Mouse (Mus musculus) neural tube, embryonic 10.5 days (tissue): ENCODE results near the gene Ankrd10.
"Not testable (repeated sequence)": the region's sequence is repeated elsewhere in the genome, so short reads cannot be mapped to it uniquely, and the experiment has no call there.

Experiments
- DNase-seq: peaks from one replicate; pipeline ENCODE4 v3.0.0-alpha.2; 2017; ENCODE audit warnings: low spot score; ENCODE audit errors: extremely low spot score

The Ankrd10 gene

DNA sequence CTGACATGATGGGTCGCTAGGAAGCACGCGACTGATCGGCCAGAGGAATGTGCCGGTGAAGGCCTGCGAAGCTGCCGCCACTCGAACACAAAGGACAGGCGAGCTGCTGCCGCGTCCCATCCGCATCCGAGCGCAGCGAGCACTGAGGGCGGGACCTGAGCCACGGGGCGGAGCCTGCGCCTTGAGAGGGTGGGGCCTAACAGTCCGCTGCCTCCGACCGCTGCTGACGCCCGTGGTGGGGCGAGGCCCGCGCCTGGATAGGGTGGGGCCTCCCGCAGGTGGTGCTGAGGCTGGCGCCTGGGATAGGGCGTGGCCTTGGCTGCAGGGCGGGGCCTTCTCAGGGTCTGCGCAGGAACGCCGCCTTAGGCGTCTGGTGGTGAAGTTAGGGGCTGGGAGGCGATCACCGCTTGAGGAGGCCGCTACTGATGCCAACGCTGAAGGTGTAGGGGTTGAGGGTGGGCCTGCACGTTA is at the start of gene Ankrd10:
Gene Ankrd10, minus strand, starts transcription at position 147 of the 471 bp plus-strand sequence.
- peak; percentile 96 for DNase-seq

GRCm38 (mm10) chr8:11684558-11684957 is 49.0 kb upstream of the Ankrd10 start:
- DNase-seq, result no peak

- no peak for DNase-seq
Measured at GRCm38 (mm10) chr8:11668308-11668707, 32.8 kb upstream of the Ankrd10 start.

DNA sequence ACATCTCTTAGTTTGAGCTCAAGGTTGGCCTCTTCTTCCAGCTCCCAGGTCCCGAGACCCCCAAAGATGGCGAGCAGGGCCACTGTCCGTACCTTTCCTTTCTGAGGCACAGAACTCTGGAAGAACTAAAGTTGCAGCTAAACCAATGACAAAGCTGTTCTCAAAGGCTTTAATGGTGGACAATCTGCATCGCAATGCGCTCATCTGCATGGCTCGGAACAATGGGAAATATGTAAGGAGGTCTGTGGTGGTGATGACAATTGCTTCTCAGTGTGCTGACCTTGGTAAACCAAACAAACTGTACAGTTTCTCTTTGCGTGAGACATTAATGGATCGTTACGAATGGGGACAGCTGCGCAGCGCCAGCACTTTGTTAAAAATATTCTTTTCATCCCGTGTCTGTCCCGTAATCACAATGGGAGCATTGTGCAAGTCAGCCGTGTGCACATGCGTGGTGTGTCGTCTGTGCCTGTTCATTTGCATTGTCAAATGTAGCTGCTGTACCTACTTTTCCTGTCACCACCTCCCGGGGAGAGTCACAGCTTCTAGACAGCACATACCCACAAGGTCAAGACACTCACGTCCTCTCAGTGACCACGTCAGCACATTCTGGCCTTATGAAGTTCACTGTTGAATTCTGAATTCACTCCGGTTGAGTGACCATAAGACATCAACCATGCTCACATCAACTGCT is 30.6 kb upstream of the Ankrd10 start:
- DNase-seq, result not testable (repeated sequence)

GRCm38 (mm10) chr8:11661969-11662368 is 26.4 kb upstream of the Ankrd10 start:
- DNase-seq, result no peak

DNA sequence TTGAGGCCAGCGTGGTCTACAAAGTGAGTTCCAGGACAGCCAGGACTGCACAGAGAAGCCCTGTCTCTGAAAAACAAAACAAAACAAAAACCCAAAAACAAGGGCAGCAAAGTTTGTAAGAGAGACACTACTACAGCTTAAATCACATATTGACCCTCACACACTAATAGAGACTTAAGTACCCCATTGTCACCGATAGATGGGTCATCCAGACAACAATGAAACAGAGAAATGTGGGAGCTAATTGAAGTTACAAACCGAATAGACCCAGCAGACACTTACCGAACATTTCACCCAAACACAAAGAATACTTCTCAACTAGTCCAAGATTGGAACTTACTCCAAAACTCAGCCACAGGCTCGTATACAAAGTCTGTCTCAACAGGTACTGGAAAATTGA is 14.5 kb upstream of the Ankrd10 start:
- no peak for DNase-seq

DNA sequence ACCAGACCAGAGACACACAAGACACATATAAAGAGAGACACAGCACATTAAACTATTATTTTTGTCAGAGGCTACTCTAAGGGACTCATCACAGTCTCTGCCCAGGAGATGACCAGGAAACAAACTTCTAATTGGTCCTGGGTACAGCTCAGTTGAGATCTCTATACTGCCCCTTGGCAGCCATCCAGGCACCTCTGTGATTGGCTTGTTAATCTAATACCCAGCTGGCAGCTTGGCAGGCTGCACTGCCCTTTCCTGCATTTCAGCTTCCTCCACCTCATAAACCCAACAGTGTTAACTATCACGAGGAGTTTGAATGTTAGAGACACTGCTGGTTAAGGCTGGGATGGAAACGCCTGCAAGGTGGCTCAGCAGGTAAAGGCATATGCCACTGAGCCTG is 7.6 kb upstream of the Ankrd10 start:
- no peak for DNase-seq

GRCm38 (mm10) chr8:11640606-11641005 is 5.0 kb upstream of the Ankrd10 start:
- DNase-seq, result no peak

DNA sequence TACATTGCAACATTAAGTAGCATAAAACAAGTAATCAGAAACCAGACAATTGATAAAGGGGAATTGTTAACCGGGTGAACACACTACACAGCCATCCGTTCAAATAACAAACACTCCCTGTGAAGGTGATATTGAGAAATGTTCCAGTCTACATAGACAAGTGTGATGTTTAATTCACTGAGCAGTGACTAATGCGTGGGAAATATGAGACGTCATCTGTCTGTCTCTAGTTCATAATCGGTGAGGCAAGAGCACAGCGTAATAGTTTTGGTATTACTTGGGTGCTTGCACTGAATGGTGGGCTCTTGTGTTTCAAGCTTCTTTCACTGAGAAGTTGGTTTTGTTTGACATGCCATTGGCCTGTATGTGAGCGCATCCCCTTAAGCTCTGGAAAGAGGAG is 2.0 kb upstream of the Ankrd10 start:
- DNase-seq, result no peak

GRCm38 (mm10) chr8:11636324-11637057 is 934 bp upstream of the Ankrd10 start:
- DNase-seq, result peak; percentile 81

GRCm38 (mm10) chr8:11635012-11635577 is 462 bp downstream of the Ankrd10 start:
- peak; percentile 90 for DNase-seq

- no peak for DNase-seq
Measured at GRCm38 (mm10) chr8:11634331-11635011, 1.1 kb downstream of the Ankrd10 start.

GRCm38 (mm10) chr8:11633414-11633813 is 2.1 kb downstream of the Ankrd10 start:
- DNase-seq, result no peak

GRCm38 (mm10) chr8:11632406-11632805 is 3.2 kb downstream of the Ankrd10 start:
- DNase-seq, result no peak

DNA sequence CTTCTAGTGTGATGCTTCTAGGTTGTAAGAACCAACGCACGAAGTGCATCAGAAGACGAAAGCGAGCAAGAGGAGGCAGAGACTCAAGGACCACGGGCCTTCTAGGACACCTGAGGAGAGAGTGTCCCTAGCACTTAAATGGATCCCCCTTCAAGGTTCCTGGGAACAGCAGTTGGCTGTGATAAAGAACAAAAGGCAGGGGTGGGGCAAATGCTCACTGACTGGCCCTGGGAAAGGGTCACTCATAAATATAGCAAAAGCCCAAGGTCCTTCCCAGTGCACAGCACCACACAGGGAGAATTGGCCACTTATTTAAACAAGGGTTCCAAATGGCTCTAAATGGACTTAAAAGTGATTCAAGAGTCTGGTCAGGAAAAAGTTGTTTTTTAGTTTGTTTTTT is 6.4 kb downstream of the Ankrd10 start:
- no peak for DNase-seq

- DNase-seq, result no peak
Measured at GRCm38 (mm10) chr8:11628506-11629132, 6.9 kb downstream of the Ankrd10 start.

DNA sequence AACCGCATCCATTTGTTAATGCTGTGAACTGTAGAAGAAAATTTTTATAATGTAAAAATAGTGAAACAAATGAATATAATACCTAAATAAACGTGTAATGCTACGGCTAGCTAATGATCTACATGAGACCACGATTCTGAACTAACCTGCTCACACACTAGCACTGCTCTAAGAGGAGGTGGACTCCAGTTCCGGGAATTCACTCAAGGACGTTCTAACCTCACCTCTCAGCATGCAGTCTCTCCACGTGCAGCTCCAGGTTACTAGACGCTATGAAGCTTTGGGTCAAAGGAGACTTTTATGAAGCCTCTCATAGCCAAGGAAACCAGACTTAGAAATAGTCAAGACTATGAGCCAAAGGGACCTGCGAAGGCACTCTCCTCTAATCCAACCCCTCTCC is 7.8 kb downstream of the Ankrd10 start:
- DNase-seq, result no peak

DNA sequence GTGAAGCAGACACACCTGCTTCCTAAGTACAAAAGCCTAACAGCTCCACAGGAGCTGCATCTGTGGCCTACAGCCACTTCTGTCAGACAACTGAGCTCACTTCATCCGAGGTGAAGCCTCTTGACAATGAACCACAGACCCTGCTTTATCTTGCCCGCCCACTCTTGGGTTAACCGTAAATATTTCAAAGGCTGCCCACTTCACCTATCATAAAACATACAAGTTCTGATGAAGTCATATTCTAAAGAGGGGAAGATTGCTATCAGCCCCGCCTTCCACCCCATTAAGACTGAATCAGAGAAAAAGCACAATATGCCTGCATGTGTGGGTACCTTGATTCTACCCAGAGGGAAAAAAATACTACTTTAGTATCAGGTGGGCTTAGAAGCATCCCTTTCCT is 10.5 kb downstream of the Ankrd10 start:
- DNase-seq, result no peak

DNA sequence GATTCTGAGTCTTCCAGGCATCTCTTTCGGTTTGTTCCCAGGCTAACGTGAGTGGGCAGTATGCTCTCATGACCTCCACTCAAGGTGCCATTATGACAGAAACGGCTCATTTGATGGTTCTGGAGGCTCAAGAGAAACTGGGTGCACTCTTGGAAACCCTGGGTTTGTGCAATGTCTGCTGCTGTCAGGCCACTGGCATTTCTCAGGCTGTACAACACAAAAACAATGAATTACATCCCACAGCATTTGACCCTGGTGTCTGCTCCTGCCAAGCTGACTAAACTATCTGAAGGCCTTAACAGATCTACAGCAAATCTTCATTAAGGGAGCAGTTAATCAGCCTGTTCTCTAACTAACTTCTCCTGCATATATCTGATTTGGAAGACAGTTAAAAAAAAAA is 16.5 kb downstream of the Ankrd10 start:
- DNase-seq, result no peak

GRCm38 (mm10) chr8:11618063-11618462 is 17.5 kb downstream of the Ankrd10 start:
- no peak for DNase-seq

- peak; percentile 46 for DNase-seq
Measured at GRCm38 (mm10) chr8:11616294-11616693, 19.3 kb downstream of the Ankrd10 start.
